Mouse (Mus musculus) thymus, adult 2 months (tissue): Measurements from ENCODE around the gene Ccnl2. TPM values are rescaled to one million over a fixed set of nuclear protein-coding genes. Genes with fewer than 3 reads are reported as not detected.

ENCODE experiments used
- DNase-seq: peaks from one replicate; pipeline ENCODE4 v3.0.0; 2021
- H3K27ac ChIP-seq: fragments of 200-500 bp; 2 replicates; pipeline ENCODE4 v1.5.1; 2012; ENCODE audit warnings: low read length, control low read depth; ENCODE audit not compliant: control insufficient read depth, insufficient read depth
- H3K27me3 ChIP-seq: fragments of 200-500 bp; 2 replicates; pipeline ENCODE4 v1.6.1; 2012; ENCODE audit warnings: mild to moderate bottlenecking, low read length, moderate library complexity, mixed read lengths; ENCODE audit not compliant: control insufficient read depth, insufficient read depth
- H3K36me3 ChIP-seq: fragments of 200-500 bp; 2 replicates; pipeline ENCODE4 v1.6.1; 2012; ENCODE audit warnings: mild to moderate bottlenecking, low read length, moderate library complexity; ENCODE audit not compliant: control insufficient read depth, insufficient read depth
- H3K4me1 ChIP-seq: fragments of 200-500 bp; replicated peaks from 2 replicates; pipeline ENCODE4 v1.6.1; 2012; ENCODE audit warnings: low read length; ENCODE audit not compliant: control insufficient read depth, insufficient read depth
- H3K4me3 ChIP-seq: fragments of 200-500 bp; 2 replicates; pipeline ENCODE4 v1.5.1; 2012; ENCODE audit warnings: mild to moderate bottlenecking, low read length, control low read depth, moderate library complexity; ENCODE audit not compliant: control insufficient read depth, insufficient read depth
- CTCF ChIP-seq: fragments of 200-500 bp; IDR thresholded peaks from 2 replicates; pipeline ENCODE4 v1.5.1; 2012; ENCODE audit warnings: mild to moderate bottlenecking, control low read depth, low read length, moderate library complexity, borderline replicate concordance; ENCODE audit not compliant: control insufficient read depth, poor library complexity, insufficient read depth; ENCODE audit errors: extremely low read depth
- POLR2A ChIP-seq: fragments of 200-500 bp; IDR thresholded peaks from 2 replicates; pipeline ENCODE4 v1.6.1; 2012; ENCODE audit warnings: mild to moderate bottlenecking, low read length, control low read depth, moderate library complexity; ENCODE audit not compliant: control insufficient read depth, poor library complexity, insufficient read depth; ENCODE audit errors: extremely low read depth
- WGBS: fragments of 180-500 bp; shearing (Covaris S2); methylation state at CpG from one replicate; pipeline ENCODE4 v1.1.7; 2018; 5-methylcytosine and 5-hydroxymethylcytosine counted together
- polyA plus RNA-seq: library from polyadenylated mRNA; depleted of rRNA; stranded (reverse); fragments of >200 nt; gene quantifications from 2 replicates; pipeline ENCODE4 v1.2.3, GENCODE M21; 2012

Gene Ccnl2
- polyA plus RNA-seq, 1 experiment = 145 TPM

- H3K36me3 ChIP-seq = no peaks in the 10 kb centered on the region
- 97% methylated on average over 9 of the region's 9 CpGs for WGBS
- no peak for DNase-seq
These were observed 41.1 kb downstream of the Ccnl2 start for GRCm38 (mm10) chr4:155853421-155853820.

GRCm38 (mm10) chr4:155854991-155855390 lies 42.7 kb downstream of the Ccnl2 start:
- Histone ChIP-seq H3K4me1 (no peaks in the 10 kb centered on the region), H3K27ac (no peak overlapping the region), H3K36me3 (no peaks in the 10 kb centered on the region), H3K27me3 (no peaks in the 10 kb centered on the region), H3K4me3 (no peak overlapping the region)
- 98% methylated on average over 12 of the region's 12 CpGs for WGBS
- DNase-seq = no peak
- no peak for TF ChIP-seq POLR2A
- no peak for TF ChIP-seq CTCF

More at GRCm38 (mm10) chr4:155853421-155853820, 41.1 kb downstream of the Ccnl2 start:
- no peak overlapping the region for H3K27ac ChIP-seq
- H3K4me3 ChIP-seq = no peak overlapping the region
- H3K4me1 ChIP-seq = peaks cover 7% of the 10 kb centered on the region
- TF ChIP-seq CTCF (no peak), POLR2A (no peak)
- H3K27me3 ChIP-seq = no peaks in the 10 kb centered on the region

GRCm38 (mm10) chr4:155856071-155856470 lies 43.8 kb downstream of the Ccnl2 start:
- no peaks in the 10 kb centered on the region for H3K36me3 ChIP-seq
- no peak for DNase-seq
- WGBS = 88% methylated on average over 12 of the region's 12 CpGs

GRCm38 (mm10) chr4:155856881-155857280 lies 44.6 kb downstream of the Ccnl2 start:
- no peaks in the 10 kb centered on the region for H3K4me1 ChIP-seq
- TF ChIP-seq CTCF (no peak), POLR2A (no peak)
- H3K27me3 ChIP-seq = no peaks in the 10 kb centered on the region
- no peak for DNase-seq
- 82% methylated on average over 3 of the region's 3 CpGs for WGBS
- H3K27ac ChIP-seq = no peak overlapping the region
- H3K4me3 ChIP-seq = no peak overlapping the region
- H3K36me3 ChIP-seq = no peaks in the 10 kb centered on the region

More at GRCm38 (mm10) chr4:155856071-155856470, 43.8 kb downstream of the Ccnl2 start:
- H3K27me3 ChIP-seq = no peaks in the 10 kb centered on the region
- H3K4me3 ChIP-seq = no peak overlapping the region
- TF ChIP-seq CTCF (no peak), POLR2A (no peak)
- H3K4me1 ChIP-seq = no peaks in the 10 kb centered on the region
- no peak overlapping the region for H3K27ac ChIP-seq

- Histone ChIP-seq H3K27ac (no peak overlapping the region), H3K27me3 (no peaks in the 10 kb centered on the region), H3K4me1 (no peaks in the 10 kb centered on the region), H3K36me3 (no peaks in the 10 kb centered on the region), H3K4me3 (no peak overlapping the region)
- DNase-seq = peak; percentile 37
- WGBS = 61% methylated on average over 13 of the region's 13 CpGs
- TF ChIP-seq CTCF (no peak), POLR2A (no peak)
These were observed 47.0 kb downstream of the Ccnl2 start for GRCm38 (mm10) chr4:155859318-155859717.

- Histone ChIP-seq H3K27ac (no peak overlapping the region), H3K4me3 (no peak overlapping the region), H3K36me3 (peaks cover 7% of the 10 kb centered on the region; the same call in 1 of the 2 replicates), H3K4me1 (no peaks in the 10 kb centered on the region), H3K27me3 (no peaks in the 10 kb centered on the region)
- 90% methylated on average over 7 of the region's 7 CpGs for WGBS
- DNase-seq = no peak
- TF ChIP-seq CTCF = no peak
- no peak for TF ChIP-seq POLR2A
These were observed 49.5 kb downstream of the Ccnl2 start for GRCm38 (mm10) chr4:155861787-155862186.

GRCm38 (mm10) chr4:155863001-155863400 lies 50.7 kb downstream of the Ccnl2 start, which contains the start of gene Tas1r3:
Gene Tas1r3, minus strand, starts transcription at chr4:155863362.
- Histone ChIP-seq H3K4me3 (no peak within 1 kb of the TSS), H3K27ac (no peak within 1 kb of the TSS), H3K27me3 (no peaks in the 10 kb centered on the region), H3K36me3 (peaks cover 7% of the 10 kb centered on the region; the same call in 1 of the 2 replicates), H3K4me1 (no peaks in the 10 kb centered on the region)
- 84% methylated on average over 5 of the region's 5 CpGs for WGBS
- TF ChIP-seq CTCF (no peak), POLR2A (no peak)
- DNase-seq = no peak
